Mouse (Mus musculus) cerebellum, adult 2 months (tissue): Measurements from ENCODE around the gene Madd. TPM values are rescaled to one million over a fixed set of nuclear protein-coding genes. Genes with fewer than 3 reads are reported as not detected.
A peak's percentile ranks its signal among the peaks of the same experiment; 100 is the strongest.

ENCODE experiments used
- DNase-seq, 2 experiments: peaks; one replicate each; pipeline ENCODE4 v3.0.0; 2021
- H3K27ac ChIP-seq: fragments of 200-500 bp; 2 replicates; pipeline ENCODE4 v1.5.1; 2012; ENCODE audit warnings: low read length, control low read depth, inconsistent platforms; ENCODE audit not compliant: insufficient read depth
- H3K27me3 ChIP-seq: fragments of 200-500 bp; 2 replicates; pipeline ENCODE4 v1.6.1; 2012; ENCODE audit warnings: inconsistent platforms, mild to moderate bottlenecking, low read length, moderate library complexity; ENCODE audit not compliant: control insufficient read depth, insufficient read depth
- H3K4me1 ChIP-seq: fragments of 200-500 bp; 2 replicates; pipeline ENCODE4 v1.6.1; 2011; ENCODE audit warnings: low read length; ENCODE audit not compliant: control insufficient read depth, insufficient read depth
- H3K4me3 ChIP-seq: fragments of 200-500 bp; replicated peaks from 2 replicates; pipeline ENCODE3; 2011; ENCODE audit warnings: mild to moderate bottlenecking, low read depth, low read length, control low read depth; ENCODE audit not compliant: insufficient read depth
- CTCF ChIP-seq: fragments of 200-500 bp; IDR thresholded peaks from 2 replicates; pipeline ENCODE4 v1.5.1; 2011; ENCODE audit warnings: low read depth, mild to moderate bottlenecking, control low read depth, low read length, moderate library complexity, borderline replicate concordance; ENCODE audit not compliant: insufficient read depth
- POLR2A ChIP-seq: fragments of 200-500 bp; IDR thresholded peaks from 2 replicates; pipeline ENCODE4 v1.6.1; 2011; ENCODE audit warnings: low read length, control low read depth, borderline replicate concordance; ENCODE audit not compliant: insufficient read depth
- WGBS: fragments of 180-500 bp; shearing (Covaris S2); methylation state at CpG from one replicate; pipeline ENCODE4 v1.1.7; 2018; 5-methylcytosine and 5-hydroxymethylcytosine counted together
- polyA plus RNA-seq: library from polyadenylated mRNA; depleted of rRNA; stranded (reverse); fragments of >200 nt; gene quantifications from 2 replicates; pipeline ENCODE4 v1.2.3, GENCODE M21; 2012

The Madd gene
- polyA plus RNA-seq, 1 experiment: 175 TPM

GRCm38 (mm10) chr2:91136513-91137412, 46.9 kb downstream of the Madd start:
- DNase-seq: peak; percentile 63 to 70
- WGBS: 23% methylated on average over 11 of the region's 11 CpGs
- TF ChIP-seq POLR2A: no peak
- TF ChIP-seq CTCF: no peak
- peak overlapping the region; percentile 26 for H3K27ac ChIP-seq
- peaks cover 28% of the 10 kb centered on the region for H3K4me1 ChIP-seq
- H3K4me3 ChIP-seq: no peak overlapping the region
- no peaks in the 10 kb centered on the region for H3K27me3 ChIP-seq

GRCm38 (mm10) chr2:91132035-91132434, 51.6 kb downstream of the Madd start:
- no peak overlapping the region for H3K4me3 ChIP-seq
- TF ChIP-seq POLR2A (no peak), CTCF (no peak)
- DNase-seq: no peak
- no peak overlapping the region for H3K27ac ChIP-seq
- H3K4me1 ChIP-seq: peaks cover 22% of the 10 kb centered on the region
- no peaks in the 10 kb centered on the region for H3K27me3 ChIP-seq
- 76% methylated on average over 3 of the region's 3 CpGs for WGBS

GRCm38 (mm10) chr2:91131251-91131650, 52.4 kb downstream of the Madd start:
- DNase-seq: no peak
- Histone ChIP-seq H3K4me3 (no peak overlapping the region), H3K4me1 (peaks cover 14% of the 10 kb centered on the region), H3K27me3 (no peaks in the 10 kb centered on the region), H3K27ac (no peak overlapping the region)
- TF ChIP-seq CTCF (no peak), POLR2A (no peak)
- WGBS: 85% methylated on average over 15 of the region's 15 CpGs

DNA sequence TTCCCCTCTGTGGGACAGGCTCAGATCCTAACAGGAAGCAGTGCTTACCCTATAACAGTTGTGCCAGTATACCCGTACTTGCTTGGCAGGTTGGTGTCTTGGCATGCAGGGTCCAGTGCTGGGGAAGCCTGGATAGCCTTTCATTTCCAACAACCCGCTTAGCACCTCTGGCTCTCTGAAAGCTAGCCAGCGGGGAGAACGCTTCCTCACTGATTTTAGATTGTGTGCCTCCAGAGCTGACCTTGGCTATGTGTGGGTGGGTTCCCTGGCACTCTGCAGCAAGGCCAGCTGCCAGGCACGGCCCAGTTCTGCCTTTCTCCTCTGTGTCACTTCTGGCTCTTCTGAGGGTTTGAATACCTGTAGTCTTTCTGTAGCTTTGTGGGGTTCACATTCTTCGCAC, 53.5 kb downstream of the Madd start:
- Histone ChIP-seq H3K4me1 (peaks cover 16% of the 10 kb centered on the region), H3K27ac (no peak overlapping the region), H3K27me3 (no peaks in the 10 kb centered on the region), H3K4me3 (no peak overlapping the region)
- TF ChIP-seq POLR2A (no peak), CTCF (no peak)
- no peak for DNase-seq
- 33% methylated on average over 6 of the region's 6 CpGs for WGBS

GRCm38 (mm10) chr2:91128761-91129160, 54.9 kb downstream of the Madd start:
- Histone ChIP-seq H3K4me3 (no peak overlapping the region), H3K27me3 (no peaks in the 10 kb centered on the region), H3K27ac (no peak overlapping the region), H3K4me1 (peaks cover 29% of the 10 kb centered on the region)
- WGBS: 89% methylated on average over 5 of the region's 5 CpGs
- DNase-seq: no peak
- no peak for TF ChIP-seq POLR2A
- TF ChIP-seq CTCF: no peak

GRCm38 (mm10) chr2:91125101-91125500, 58.5 kb downstream of the Madd start:
- whole genome bisulfite sequencing: 35% methylated on average over 10 of the region's 10 CpGs
- no peak for TF ChIP-seq CTCF
- TF ChIP-seq POLR2A: no peak
- H3K4me1 ChIP-seq: peaks cover 54% of the 10 kb centered on the region

DNA sequence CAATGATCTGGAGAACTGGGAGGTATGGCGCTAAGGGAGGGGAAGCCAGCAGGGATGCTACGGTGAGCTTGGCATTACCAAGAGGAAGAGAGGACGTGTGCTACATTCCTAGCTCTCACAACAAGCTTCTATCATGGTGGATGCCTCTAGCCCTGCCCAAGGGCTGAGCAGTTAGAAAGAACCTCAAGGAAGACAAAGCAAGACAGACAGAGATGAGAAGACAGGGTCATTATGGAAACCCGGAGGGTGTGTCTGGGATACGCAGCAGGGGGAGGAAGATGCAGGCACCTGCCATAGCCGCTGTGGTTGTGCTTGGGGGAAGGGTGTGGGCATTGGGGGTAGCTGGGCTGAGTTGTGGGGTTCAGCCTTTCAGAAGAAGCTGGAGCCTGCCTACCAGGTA, 60.1 kb downstream of the Madd start:
- TF ChIP-seq POLR2A: no peak
- no peak for TF ChIP-seq CTCF
- Histone ChIP-seq H3K27me3 (no peaks in the 10 kb centered on the region), H3K4me3 (no peak overlapping the region), H3K4me1 (peaks cover 63% of the 10 kb centered on the region), H3K27ac (no peak overlapping the region)
- DNase-seq: no peak
- 59% methylated on average over 6 of the region's 6 CpGs for WGBS

More at GRCm38 (mm10) chr2:91125101-91125500, 58.5 kb downstream of the Madd start:
- Histone ChIP-seq H3K4me3 (no peak overlapping the region), H3K27ac (no peak overlapping the region), H3K27me3 (no peaks in the 10 kb centered on the region)
- peak in 1 of 2 experiments; percentile 36 for DNase-seq

GRCm38 (mm10) chr2:91121497-91121896, 62.1 kb downstream of the Madd start:
- WGBS: 49% methylated on average over 8 of the region's 8 CpGs
- peak overlapping the region; percentile 51 for H3K4me3 ChIP-seq
- TF ChIP-seq CTCF: no peak
- no peak for TF ChIP-seq POLR2A
- H3K4me1 ChIP-seq: peaks cover 75% of the 10 kb centered on the region
- no peak for DNase-seq
- H3K27me3 ChIP-seq: no peaks in the 10 kb centered on the region
- H3K27ac ChIP-seq: peak overlapping the region; percentile 82
